Mouse (Mus musculus) limb, embryonic 14.5 days (tissue): ENCODE measurements around the gene Zbtb46. TPM values are rescaled to one million over a fixed set of nuclear protein-coding genes. Genes with fewer than 3 reads are reported as not detected.

ENCODE experiments used
- ATAC-seq: fragments of 200-750 bp; cut with Nextera tagmentation; 2 replicates; pipeline ENCODE4 v1.8.0; 2017; ENCODE audit warnings: low read depth, moderate number of reproducible peaks, moderate TSS enrichment; ENCODE audit not compliant: low FRiP score
- DNase-seq: peaks from one replicate; pipeline ENCODE4 v3.0.0-alpha.2; 2015; ENCODE audit warnings: low spot score
- H3K27ac ChIP-seq: fragments of 300-500 bp; sonication (generic); replicated peaks from 2 replicates; pipeline ENCODE4 v1.5.1; 2014; ENCODE audit warnings: low read depth, mild to moderate bottlenecking, low read length, moderate library complexity, mixed read lengths
- H3K27me3 ChIP-seq: fragments of 300-500 bp; sonication (generic); 2 replicates; pipeline ENCODE4 v1.6.1; 2014; ENCODE audit warnings: low read length, mixed read lengths; ENCODE audit not compliant: control insufficient read depth, insufficient read depth
- H3K36me3 ChIP-seq: fragments of 300-500 bp; sonication (generic); 2 replicates; pipeline ENCODE4 v1.6.1; 2014; ENCODE audit warnings: mild to moderate bottlenecking, low read length, moderate library complexity, mixed read lengths; ENCODE audit not compliant: control insufficient read depth, insufficient read depth
- H3K4me1 ChIP-seq: fragments of 300-500 bp; sonication (generic); 2 replicates; pipeline ENCODE4 v1.6.1; 2014; ENCODE audit warnings: antibody characterized with exemption, low read length, mixed read lengths; ENCODE audit not compliant: control insufficient read depth, insufficient read depth
- H3K4me2 ChIP-seq: fragments of 300-500 bp; sonication (generic); replicated peaks from 2 replicates; pipeline ENCODE4 v1.6.1; 2014; ENCODE audit warnings: low read depth, mild to moderate bottlenecking, low read length, moderate library complexity; ENCODE audit not compliant: severe bottlenecking
- H3K4me3 ChIP-seq: fragments of 300-500 bp; sonication (generic); replicated peaks from 2 replicates; pipeline ENCODE4 v1.5.1; 2014; ENCODE audit warnings: low read length
- H3K9ac ChIP-seq: fragments of 300-500 bp; sonication (generic); 2 replicates; pipeline ENCODE4 v1.6.1; 2014; ENCODE audit warnings: mild to moderate bottlenecking, low read depth, low read length, moderate library complexity; ENCODE audit not compliant: severe bottlenecking
- H3K9me3 ChIP-seq: fragments of 300-500 bp; sonication (generic); 2 replicates; pipeline ENCODE4 v1.6.1; 2016; ENCODE audit warnings: low read length; ENCODE audit not compliant: control insufficient read depth
- POLR2A ChIP-seq: fragments of 200-500 bp; IDR thresholded peaks from 2 replicates; pipeline ENCODE4 v1.8.0; 2012; ENCODE audit warnings: inconsistent platforms, mild to moderate bottlenecking, moderate library complexity, borderline replicate concordance; ENCODE audit not compliant: insufficient read depth, insufficient read length; ENCODE audit errors: extremely low read depth
- WGBS: fragments of 180-500 bp; shearing (Covaris S2); extraction: QIAGEN DNeasy Blood & Tissue Kit; methylation state at CpG from one replicate; pipeline ENCODE4 v1.1.7; 2014; 5-methylcytosine and 5-hydroxymethylcytosine counted together
- polyA plus RNA-seq, 2 experiments: library from polyadenylated mRNA; depleted of rRNA in 1 of 2; stranded (reverse) in 1 of 2; unstranded in 1 of 2; fragments of >200 nt; fragmentation: Nextera tagmentation in 1 of 2; extraction: Ambion mirVana in 1 of 2; gene quantifications; 2 replicates each; pipeline versions ENCODE4 v1.2.1 to v1.2.3; 2012 to 2014

Gene Zbtb46
- polyA plus RNA-seq, 2 experiments, result 3.8 to 4.3 TPM

DNA sequence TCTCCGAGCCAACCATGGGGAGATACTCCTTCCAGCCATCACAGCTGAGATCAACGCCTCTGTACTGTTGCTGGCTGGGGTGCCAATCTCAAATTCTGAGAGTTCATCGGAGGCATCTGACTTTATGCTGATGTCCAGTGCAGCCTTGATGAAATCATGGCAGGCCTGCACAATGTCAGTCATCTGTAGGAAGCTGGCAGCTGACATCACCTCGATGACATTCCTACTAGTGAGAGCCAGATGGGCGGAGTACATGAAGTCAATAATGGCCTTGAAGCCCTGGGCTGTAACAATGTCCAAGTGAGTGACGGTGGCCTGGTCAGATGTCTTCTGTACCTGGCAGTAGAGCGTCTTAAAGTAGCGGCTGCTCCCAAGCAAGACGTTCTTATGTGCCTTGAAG lies 35.4 kb downstream of the Zbtb46 start:
- no peaks in the 10 kb centered on the region for H3K9me3 ChIP-seq
- no peaks in the 10 kb centered on the region for H3K27me3 ChIP-seq
- H3K4me2 ChIP-seq, result no peak overlapping the region
- DNase-seq (no peak), ATAC-seq (no peak)
- H3K4me3 ChIP-seq, result no peak overlapping the region
- H3K9ac ChIP-seq, result no peak overlapping the region
- H3K36me3 ChIP-seq, result no peaks in the 10 kb centered on the region
- H3K27ac ChIP-seq, result no peak overlapping the region
- no peaks in the 10 kb centered on the region for H3K4me1 ChIP-seq
- 89% methylated on average over 9 of the region's 9 CpGs for WGBS
- no peak for TF ChIP-seq POLR2A

DNA sequence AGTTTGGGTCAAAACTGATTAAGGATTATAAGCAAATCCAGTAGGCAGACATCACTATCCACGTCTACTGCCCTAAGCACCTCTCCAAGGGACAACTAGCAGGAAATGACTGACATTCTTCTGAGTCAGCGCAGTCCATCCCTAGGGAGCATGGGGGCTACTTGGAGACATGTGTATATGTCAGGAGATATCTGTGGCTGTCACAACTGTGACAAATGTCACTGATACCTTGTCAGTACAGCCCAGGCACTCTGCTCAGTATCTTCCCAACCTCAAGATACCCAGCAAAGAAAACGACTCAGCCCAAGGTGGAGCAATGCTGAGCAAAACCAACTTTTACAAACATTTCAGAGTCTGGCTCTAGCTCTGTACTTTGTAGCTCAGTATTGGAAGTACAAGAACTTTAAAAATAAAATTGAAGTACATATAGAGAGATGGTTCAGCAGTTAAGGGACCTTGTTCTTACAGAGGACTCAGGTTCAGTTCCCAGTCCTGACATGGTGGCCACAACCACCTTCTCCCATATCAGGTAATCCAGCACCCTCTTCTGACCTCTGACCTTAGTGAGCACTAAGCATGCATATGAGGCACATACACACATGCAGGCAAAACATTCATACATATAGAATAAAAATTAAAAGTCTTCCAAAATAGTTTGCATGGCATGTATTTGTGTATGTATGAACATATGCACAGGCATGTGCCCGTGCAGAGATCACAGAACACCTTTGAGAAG lies 38.2 kb downstream of the Zbtb46 start:
- Histone ChIP-seq H3K9me3 (no peaks in the 10 kb centered on the region), H3K4me2 (no peak overlapping the region), H3K36me3 (no peaks in the 10 kb centered on the region), H3K4me1 (no peaks in the 10 kb centered on the region), H3K9ac (no peak overlapping the region), H3K27me3 (no peaks in the 10 kb centered on the region), H3K27ac (no peak overlapping the region), H3K4me3 (no peak overlapping the region)
- TF ChIP-seq POLR2A, result no peak
- DNase-seq (no peak), ATAC-seq (no peak)
- 66% methylated on average over 4 of the region's 4 CpGs for WGBS

- no peak overlapping the region for H3K4me2 ChIP-seq
- no peak overlapping the region for H3K4me3 ChIP-seq
- no peaks in the 10 kb centered on the region for H3K27me3 ChIP-seq
- H3K27ac ChIP-seq, result no peak overlapping the region
- no peak overlapping the region for H3K9ac ChIP-seq
- H3K9me3 ChIP-seq, result no peaks in the 10 kb centered on the region
- no peaks in the 10 kb centered on the region for H3K4me1 ChIP-seq
- 87% methylated on average over 4 of the region's 4 CpGs for WGBS
- no peak for ATAC-seq
- H3K36me3 ChIP-seq, result no peaks in the 10 kb centered on the region
- DNase-seq, result no peak
- TF ChIP-seq POLR2A, result no peak
Measured at GRCm38 (mm10) chr2:181420426-181420825, 38.8 kb downstream of the Zbtb46 start.

GRCm38 (mm10) chr2:181419359-181419758 lies 39.9 kb downstream of the Zbtb46 start:
- no peak overlapping the region for H3K4me2 ChIP-seq
- H3K36me3 ChIP-seq, result no peaks in the 10 kb centered on the region
- no peaks in the 10 kb centered on the region for H3K27me3 ChIP-seq
- DNase-seq (no peak), ATAC-seq (no peak)
- H3K4me3 ChIP-seq, result no peak overlapping the region
- no peaks in the 10 kb centered on the region for H3K4me1 ChIP-seq
- no peak overlapping the region for H3K9ac ChIP-seq
- no peak for TF ChIP-seq POLR2A
- 78% methylated on average over 7 of the region's 7 CpGs for WGBS
- H3K27ac ChIP-seq, result no peak overlapping the region
- H3K9me3 ChIP-seq, result no peaks in the 10 kb centered on the region

- H3K9me3 ChIP-seq, result no peaks in the 10 kb centered on the region
- ATAC-seq (no peak), DNase-seq (no peak)
- no peak overlapping the region for H3K9ac ChIP-seq
- 54% methylated on average over 3 of the region's 3 CpGs for WGBS
- H3K27me3 ChIP-seq, result no peaks in the 10 kb centered on the region
- no peak overlapping the region for H3K4me3 ChIP-seq
- H3K4me2 ChIP-seq, result no peak overlapping the region
- H3K36me3 ChIP-seq, result no peaks in the 10 kb centered on the region
- TF ChIP-seq POLR2A, result no peak
- H3K4me1 ChIP-seq, result no peaks in the 10 kb centered on the region
- H3K27ac ChIP-seq, result no peak overlapping the region
Measured at GRCm38 (mm10) chr2:181415945-181416344, 43.3 kb downstream of the Zbtb46 start.
